Mouse (Mus musculus): ENCODE measurements at regions not wholly inside any gene's neighbourhood (a gene's known extent, or its start where the extent isn't known, plus 50 kb on each side); places are given as distances from the start of the nearest gene placed in this dataset.

GRCm38 (mm10) chr16:77502026-77502425, 99.9 kb downstream of the Gm11146 start:
- H3K9ac ChIP-seq (ENCODE audit: low read length): no peak overlapping the region
- ATAC-seq (replicated peaks; ENCODE audit: low FRiP score, low TSS enrichment, low read depth) (no peak), DNase-seq (ENCODE audit: low spot score) (no peak)
- H3K9me3 ChIP-seq (ENCODE audit: control insufficient read depth, low read length): no peaks in the 10 kb centered on the region
- H3K4me1 ChIP-seq (replicated peaks; ENCODE audit: control insufficient read depth, insufficient read depth, low read length): peaks cover 3% of the 10 kb centered on the region; the same call in 1 of the 2 replicates
- peak overlapping the region; percentile 46 for H3K4me2 ChIP-seq (ENCODE audit: low read length)
- 85% methylated on average over 3 of the region's 3 CpGs for WGBS
- peak overlapping the region; percentile 36; the same call in 1 of the 2 replicates for H3K4me3 ChIP-seq (ENCODE audit: low read depth, low read length)
- H3K36me3 ChIP-seq (ENCODE audit: control insufficient read depth, insufficient read depth, low read length): 0 out of 2 replicates have a peak, but pooled peaks cover 4% of the 10 kb centered on the region
- H3K27ac ChIP-seq (ENCODE audit: low read depth): no peak overlapping the region
- no peaks in the 10 kb centered on the region for H3K27me3 ChIP-seq (replicated peaks; ENCODE audit: control insufficient read depth, insufficient read depth, low read length)

GRCm38 (mm10) chr16:77500981-77501380, 100.9 kb downstream of the Gm11146 start:
- Histone ChIP-seq H3K36me3 (ENCODE audit: control insufficient read depth, insufficient read depth, low read length) (0 out of 2 replicates have a peak, but pooled peaks cover 4% of the 10 kb centered on the region), H3K4me2 (ENCODE audit: low read length) (peak overlapping the region; percentile 46), H3K9ac (ENCODE audit: low read length) (peak overlapping the region; percentile 42), H3K27ac (ENCODE audit: low read depth) (peak overlapping the region; percentile 85), H3K4me1 (replicated peaks; ENCODE audit: control insufficient read depth, insufficient read depth, low read length) (peaks cover 3% of the 10 kb centered on the region; the same call in 1 of the 2 replicates), H3K9me3 (ENCODE audit: control insufficient read depth, low read length) (no peaks in the 10 kb centered on the region), H3K27me3 (replicated peaks; ENCODE audit: control insufficient read depth, insufficient read depth, low read length) (no peaks in the 10 kb centered on the region), H3K4me3 (ENCODE audit: low read depth, low read length) (peak overlapping the region; percentile 36)
- no peak for DNase-seq (ENCODE audit: low spot score)
- no peak for ATAC-seq (replicated peaks; ENCODE audit: low FRiP score, low TSS enrichment, low read depth)
- WGBS: 27% methylated on average over 4 of the region's 4 CpGs

DNA sequence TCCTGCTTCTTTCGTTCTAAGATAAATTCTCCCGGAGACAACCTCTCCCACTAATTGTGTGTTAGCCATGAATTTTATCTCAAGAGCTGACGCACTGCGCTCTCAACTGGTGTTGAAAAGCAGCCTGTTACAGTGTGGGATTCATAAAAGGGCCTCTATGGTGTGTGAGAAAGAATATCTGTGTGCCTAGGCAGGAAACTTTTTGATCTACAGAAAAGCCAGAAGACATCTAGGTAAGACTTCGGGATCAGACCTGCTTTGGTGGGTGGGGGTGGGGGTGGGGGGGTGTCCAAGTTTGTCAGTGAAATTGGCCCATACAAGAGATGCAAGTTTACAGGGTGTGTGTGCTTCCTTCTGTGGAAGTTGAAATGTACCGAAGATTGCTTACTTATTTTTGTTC, 101.5 kb downstream of the Gm11146 start:
- WGBS: 37% methylated on average over 6 of the region's 6 CpGs
- no peaks in the 10 kb centered on the region for H3K27me3 ChIP-seq (replicated peaks; ENCODE audit: control insufficient read depth, insufficient read depth, low read length)
- H3K36me3 ChIP-seq (ENCODE audit: control insufficient read depth, insufficient read depth, low read length): 0 out of 2 replicates have a peak, but pooled peaks cover 4% of the 10 kb centered on the region
- peak overlapping the region; percentile 36 for H3K4me3 ChIP-seq (ENCODE audit: low read depth, low read length)
- no peaks in the 10 kb centered on the region for H3K9me3 ChIP-seq (ENCODE audit: control insufficient read depth, low read length)
- peak overlapping the region; percentile 46 for H3K4me2 ChIP-seq (ENCODE audit: low read length)
- H3K9ac ChIP-seq (ENCODE audit: low read length): peak overlapping the region; percentile 42
- DNase-seq (ENCODE audit: low spot score) (no peak), ATAC-seq (replicated peaks; ENCODE audit: low FRiP score, low TSS enrichment, low read depth) (no peak)
- H3K27ac ChIP-seq (ENCODE audit: low read depth): peak overlapping the region; percentile 85
- H3K4me1 ChIP-seq (replicated peaks; ENCODE audit: control insufficient read depth, insufficient read depth, low read length): peaks cover 3% of the 10 kb centered on the region; the same call in 1 of the 2 replicates

GRCm38 (mm10) chr16:77499537-77500301, 102.2 kb downstream of the Gm11146 start:
- Histone ChIP-seq H3K36me3 (ENCODE audit: control insufficient read depth, insufficient read depth, low read length) (no peaks in the 10 kb centered on the region), H3K9ac (ENCODE audit: low read length) (no peak overlapping the region), H3K4me1 (replicated peaks; ENCODE audit: control insufficient read depth, insufficient read depth, low read length) (peaks cover 3% of the 10 kb centered on the region; the same call in 1 of the 2 replicates), H3K9me3 (ENCODE audit: control insufficient read depth, low read length) (no peaks in the 10 kb centered on the region), H3K27me3 (replicated peaks; ENCODE audit: control insufficient read depth, insufficient read depth, low read length) (no peaks in the 10 kb centered on the region), H3K4me2 (ENCODE audit: low read length) (peak overlapping the region; percentile 46), H3K4me3 (ENCODE audit: low read depth, low read length) (peak overlapping the region; percentile 36), H3K27ac (ENCODE audit: low read depth) (peak overlapping the region; percentile 85)
- 33% methylated on average over 18 of the region's 18 CpGs for WGBS
- DNase-seq (ENCODE audit: low spot score): peak; percentile 80
- peak; percentile 79 for ATAC-seq (replicated peaks; ENCODE audit: low FRiP score, low TSS enrichment, low read depth)

DNA sequence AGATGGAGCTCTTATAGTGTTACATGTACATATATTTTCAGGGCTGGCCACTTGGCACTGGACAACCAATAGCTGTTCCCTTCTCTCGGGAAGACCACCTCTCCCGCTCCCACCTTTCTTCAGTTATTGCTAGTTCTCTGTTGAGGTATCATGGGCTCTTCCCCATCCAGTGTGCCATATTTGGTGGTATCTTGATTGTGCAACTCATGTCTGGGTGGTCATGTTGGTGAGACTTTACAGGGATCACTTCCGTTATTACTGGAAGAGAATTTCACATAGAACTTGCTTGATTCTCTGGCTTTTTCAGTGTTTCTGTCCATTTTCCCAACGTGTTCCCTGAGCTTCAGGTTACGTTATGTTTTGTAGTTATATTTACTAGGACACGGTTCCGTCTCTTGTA, 106.6 kb downstream of the Gm11146 start:
- H3K9ac ChIP-seq (ENCODE audit: low read length): no peak overlapping the region
- WGBS: 93% methylated on average over 7 of the region's 7 CpGs
- H3K27ac ChIP-seq (ENCODE audit: low read depth): no peak overlapping the region
- H3K36me3 ChIP-seq (ENCODE audit: control insufficient read depth, insufficient read depth, low read length): no peaks in the 10 kb centered on the region
- no peak overlapping the region for H3K4me2 ChIP-seq (ENCODE audit: low read length)
- no peaks in the 10 kb centered on the region for H3K9me3 ChIP-seq (ENCODE audit: control insufficient read depth, low read length)
- no peaks in the 10 kb centered on the region for H3K4me1 ChIP-seq (replicated peaks; ENCODE audit: control insufficient read depth, insufficient read depth, low read length)
- H3K4me3 ChIP-seq (ENCODE audit: low read depth, low read length): no peak overlapping the region
- DNase-seq (ENCODE audit: low spot score) (no peak), ATAC-seq (replicated peaks; ENCODE audit: low FRiP score, low TSS enrichment, low read depth) (no peak)
- no peaks in the 10 kb centered on the region for H3K27me3 ChIP-seq (replicated peaks; ENCODE audit: control insufficient read depth, insufficient read depth, low read length)

DNA sequence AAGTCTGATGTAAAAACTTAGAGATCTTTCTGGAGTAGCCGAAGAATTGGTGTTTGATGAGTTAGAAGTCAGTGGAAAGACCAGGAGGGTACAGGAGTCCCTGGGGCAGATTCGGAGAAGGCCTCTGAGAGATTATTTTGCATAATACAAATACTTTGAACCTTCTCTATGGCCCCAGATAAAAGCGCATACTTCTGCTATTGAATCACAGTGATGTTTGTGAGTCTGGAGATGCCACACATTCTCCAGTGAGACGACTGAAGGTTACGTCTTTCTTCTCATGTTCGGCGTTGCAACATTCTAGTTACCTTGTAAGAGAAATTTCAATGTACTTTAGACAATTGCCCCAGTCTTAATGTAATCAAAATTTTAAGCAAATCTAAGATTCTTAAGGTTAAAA, 107.9 kb downstream of the Gm11146 start:
- no peak overlapping the region for H3K4me2 ChIP-seq (ENCODE audit: low read length)
- H3K4me1 ChIP-seq (replicated peaks; ENCODE audit: control insufficient read depth, insufficient read depth, low read length): no peaks in the 10 kb centered on the region
- no peaks in the 10 kb centered on the region for H3K9me3 ChIP-seq (ENCODE audit: control insufficient read depth, low read length)
- no peaks in the 10 kb centered on the region for H3K27me3 ChIP-seq (replicated peaks; ENCODE audit: control insufficient read depth, insufficient read depth, low read length)
- no peak overlapping the region for H3K4me3 ChIP-seq (ENCODE audit: low read depth, low read length)
- no peak for ATAC-seq (replicated peaks; ENCODE audit: low FRiP score, low TSS enrichment, low read depth)
- H3K9ac ChIP-seq (ENCODE audit: low read length): no peak overlapping the region
- no peak overlapping the region for H3K27ac ChIP-seq (ENCODE audit: low read depth)
- 80% methylated on average over 7 of the region's 7 CpGs for WGBS
- no peaks in the 10 kb centered on the region for H3K36me3 ChIP-seq (ENCODE audit: control insufficient read depth, insufficient read depth, low read length)
- DNase-seq (ENCODE audit: low spot score): no peak

DNA sequence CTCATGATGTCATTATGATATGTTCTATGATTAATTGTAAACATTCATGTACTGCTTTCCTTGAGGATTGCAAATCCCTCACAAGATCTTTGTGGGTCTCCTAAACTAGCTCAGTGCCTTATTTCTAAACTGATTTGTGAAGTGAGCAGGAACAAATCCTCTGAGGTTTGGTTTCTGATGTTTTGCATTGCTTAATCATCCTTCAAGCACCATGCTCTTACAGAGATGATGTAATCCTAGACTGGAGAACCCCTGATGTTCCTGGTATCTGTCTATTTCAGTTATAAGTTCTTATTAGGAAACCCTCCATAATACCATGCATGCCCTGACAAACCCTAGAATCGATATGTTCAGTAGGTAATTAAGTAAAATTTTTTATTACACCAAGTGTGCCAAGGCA, 113.7 kb downstream of the Gm11146 start:
- no peak for ATAC-seq (replicated peaks; ENCODE audit: low FRiP score, low TSS enrichment, low read depth)
- Histone ChIP-seq H3K9me3 (ENCODE audit: control insufficient read depth, low read length) (no peaks in the 10 kb centered on the region), H3K4me3 (ENCODE audit: low read depth, low read length) (no peak overlapping the region), H3K36me3 (ENCODE audit: control insufficient read depth, insufficient read depth, low read length) (no peaks in the 10 kb centered on the region), H3K4me1 (replicated peaks; ENCODE audit: control insufficient read depth, insufficient read depth, low read length) (no peaks in the 10 kb centered on the region), H3K27me3 (replicated peaks; ENCODE audit: control insufficient read depth, insufficient read depth, low read length) (no peaks in the 10 kb centered on the region), H3K9ac (ENCODE audit: low read length) (no peak overlapping the region), H3K27ac (ENCODE audit: low read depth) (no peak overlapping the region), H3K4me2 (ENCODE audit: low read length) (no peak overlapping the region)
- 85% methylated on average over 1 of the region's 1 CpGs for WGBS
- DNase-seq (ENCODE audit: low spot score): no peak

DNA sequence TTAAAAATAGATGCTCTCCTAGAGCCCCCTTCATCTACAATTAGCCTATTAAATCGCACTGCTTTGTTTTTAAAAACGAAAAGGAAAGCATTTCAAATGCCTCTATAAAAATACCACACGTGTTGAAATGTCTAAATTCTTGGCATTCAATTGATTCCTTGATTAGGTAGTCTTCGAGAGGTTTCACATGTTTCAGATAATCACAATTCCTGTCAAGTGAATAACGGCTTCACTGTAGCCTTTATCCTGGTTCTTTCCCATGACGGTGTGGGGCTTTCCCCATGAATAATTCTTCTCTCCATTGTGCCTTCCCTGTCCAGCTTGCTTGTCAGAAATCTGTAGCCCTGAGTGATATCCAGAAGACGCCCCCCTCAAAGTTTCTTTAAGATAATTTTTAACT, 122.1 kb downstream of the Gm11146 start:
- Histone ChIP-seq H3K4me3 (ENCODE audit: low read depth, low read length) (no peak overlapping the region), H3K27me3 (replicated peaks; ENCODE audit: control insufficient read depth, insufficient read depth, low read length) (no peaks in the 10 kb centered on the region), H3K9me3 (ENCODE audit: control insufficient read depth, low read length) (no peaks in the 10 kb centered on the region), H3K9ac (ENCODE audit: low read length) (no peak overlapping the region), H3K36me3 (ENCODE audit: control insufficient read depth, insufficient read depth, low read length) (no peaks in the 10 kb centered on the region), H3K4me2 (ENCODE audit: low read length) (no peak overlapping the region), H3K27ac (ENCODE audit: low read depth) (no peak overlapping the region), H3K4me1 (replicated peaks; ENCODE audit: control insufficient read depth, insufficient read depth, low read length) (no peaks in the 10 kb centered on the region)
- DNase-seq (ENCODE audit: low spot score) (no peak), ATAC-seq (replicated peaks; ENCODE audit: low FRiP score, low TSS enrichment, low read depth) (no peak)
- WGBS: 72% methylated on average over 7 of the region's 7 CpGs

- DNase-seq (ENCODE audit: low spot score): no peak
- ATAC-seq (replicated peaks; ENCODE audit: low FRiP score, low TSS enrichment, low read depth): 0 out of 2 replicates have a peak, but pooled peaks have one; percentile 36
- no peak overlapping the region for H3K9ac ChIP-seq (ENCODE audit: low read length)
- no peaks in the 10 kb centered on the region for H3K9me3 ChIP-seq (ENCODE audit: control insufficient read depth, low read length)
- no peaks in the 10 kb centered on the region for H3K4me1 ChIP-seq (replicated peaks; ENCODE audit: control insufficient read depth, insufficient read depth, low read length)
- H3K4me2 ChIP-seq (ENCODE audit: low read length): no peak overlapping the region
- H3K27me3 ChIP-seq (replicated peaks; ENCODE audit: control insufficient read depth, insufficient read depth, low read length): no peaks in the 10 kb centered on the region
- WGBS: 91% methylated on average over 3 of the region's 3 CpGs
- H3K4me3 ChIP-seq (ENCODE audit: low read depth, low read length): no peak overlapping the region
- H3K27ac ChIP-seq (ENCODE audit: low read depth): no peak overlapping the region
- H3K36me3 ChIP-seq (ENCODE audit: control insufficient read depth, insufficient read depth, low read length): no peaks in the 10 kb centered on the region
Measured at GRCm38 (mm10) chr16:77471868-77472267, 130.0 kb downstream of the Gm11146 start.

Measured in intestine, embryonic 14.5 days (tissue).